Mouse (Mus musculus): ENCODE measurements around the gene Bspry. TPM values are rescaled to one million over a fixed set of nuclear protein-coding genes. Genes with fewer than 3 reads are reported as not detected.
A peak's percentile ranks its signal among the peaks of the same experiment; 100 is the strongest.
"Not testable (repeated sequence)": the region's sequence is repeated elsewhere in the genome, so short reads cannot be mapped to it uniquely, and the experiment has no call there.

Gene Bspry
- polyA plus RNA-seq, 1 experiment from 2014 or later: 1.3 TPM

DNA sequence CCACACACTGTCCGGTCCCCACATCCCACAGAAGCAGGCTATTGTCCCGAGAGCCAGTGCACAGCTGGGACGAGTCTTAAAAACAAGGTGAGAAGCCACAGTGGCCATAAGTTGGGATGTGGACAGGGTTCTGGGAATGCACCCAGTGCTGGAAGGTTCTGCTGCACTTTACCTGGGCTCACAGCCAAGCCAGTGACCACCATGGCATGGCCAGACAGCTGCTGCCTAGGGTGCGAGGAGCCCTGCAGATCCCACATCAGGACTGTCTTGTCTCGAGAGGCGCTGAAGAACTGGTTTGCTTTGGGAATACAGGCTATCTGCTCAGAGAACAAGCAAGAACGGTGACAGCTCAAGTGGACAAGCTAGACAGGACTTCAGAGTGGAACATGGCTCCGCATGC, 19.5 kb upstream of the Bspry start:
- H3K36me3 ChIP-seq: peaks cover 22% of the 10 kb centered on the region; the same call in 1 of the 2 replicates
- H3K27me3 ChIP-seq (ENCODE audit: low read depth, poor library complexity, severe bottlenecking): no peaks in the 10 kb centered on the region
- no peak overlapping the region for H3K4me3 ChIP-seq
- H3K9me3 ChIP-seq (replicated peaks): no peaks in the 10 kb centered on the region
- H3K4me1 ChIP-seq: no peaks in the 10 kb centered on the region
- WGBS: 93% methylated on average over 8 of the region's 8 CpGs
- no peak for DNase-seq (ENCODE audit: low spot score)
- no peak overlapping the region for H3K27ac ChIP-seq

DNA sequence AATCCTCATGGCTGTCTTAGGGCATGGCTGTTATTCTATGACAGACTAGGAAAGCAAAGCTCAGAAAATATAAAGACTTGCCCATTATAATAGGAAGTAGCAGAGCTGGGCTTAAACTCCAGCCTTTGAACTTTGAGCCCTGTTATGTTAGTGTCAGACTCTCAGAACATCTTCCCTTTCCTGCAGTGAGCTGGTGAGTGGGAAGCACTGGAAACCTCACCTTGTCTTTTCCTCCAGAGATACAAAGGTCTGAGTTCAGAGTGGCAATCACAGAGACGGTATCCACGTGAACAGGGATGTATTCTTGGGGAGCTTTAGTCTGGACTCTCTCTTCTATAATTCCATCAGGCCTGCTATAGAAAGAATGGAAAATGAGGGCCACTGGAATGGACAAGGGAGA, 16.7 kb upstream of the Bspry start:
- H3K9me3 ChIP-seq (replicated peaks): no peaks in the 10 kb centered on the region
- no peak overlapping the region for H3K4me3 ChIP-seq
- peaks cover 22% of the 10 kb centered on the region; the same call in 1 of the 2 replicates for H3K36me3 ChIP-seq
- H3K27ac ChIP-seq: no peak overlapping the region
- DNase-seq (ENCODE audit: low spot score): no peak
- H3K4me1 ChIP-seq: no peaks in the 10 kb centered on the region
- 93% methylated on average over 2 of the region's 2 CpGs for WGBS
- H3K27me3 ChIP-seq (ENCODE audit: low read depth, poor library complexity, severe bottlenecking): no peaks in the 10 kb centered on the region

DNA sequence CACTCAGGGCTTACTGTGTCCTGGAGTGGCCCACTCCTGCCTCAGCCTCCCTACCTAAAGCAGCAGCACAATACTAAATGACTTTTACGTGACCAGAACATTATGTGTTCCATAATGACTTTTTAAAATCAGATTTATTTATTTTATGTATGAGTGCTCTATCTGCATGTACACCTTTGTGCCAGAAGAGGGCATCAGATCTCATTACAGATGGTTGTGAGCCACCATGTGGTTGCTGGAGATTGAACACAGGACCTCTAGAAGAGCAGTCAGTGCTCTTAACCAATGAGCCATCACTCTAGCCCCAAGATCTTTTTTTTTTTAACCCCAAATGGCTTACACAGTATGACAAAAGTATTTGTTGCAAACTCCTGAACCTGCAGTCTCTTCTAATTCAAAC, 11.7 kb upstream of the Bspry start:
- WGBS: 98% methylated on average over 1 of the region's 1 CpGs
- peaks cover 9% of the 10 kb centered on the region for H3K4me1 ChIP-seq
- H3K4me3 ChIP-seq: no peak overlapping the region
- DNase-seq (ENCODE audit: low spot score): no peak
- no peaks in the 10 kb centered on the region for H3K27me3 ChIP-seq (ENCODE audit: low read depth, poor library complexity, severe bottlenecking)
- no peak overlapping the region for H3K27ac ChIP-seq
- 0 out of 2 replicates have a peak, but pooled peaks cover 3% of the 10 kb centered on the region for H3K36me3 ChIP-seq
- H3K9me3 ChIP-seq (replicated peaks): no peaks in the 10 kb centered on the region

DNA sequence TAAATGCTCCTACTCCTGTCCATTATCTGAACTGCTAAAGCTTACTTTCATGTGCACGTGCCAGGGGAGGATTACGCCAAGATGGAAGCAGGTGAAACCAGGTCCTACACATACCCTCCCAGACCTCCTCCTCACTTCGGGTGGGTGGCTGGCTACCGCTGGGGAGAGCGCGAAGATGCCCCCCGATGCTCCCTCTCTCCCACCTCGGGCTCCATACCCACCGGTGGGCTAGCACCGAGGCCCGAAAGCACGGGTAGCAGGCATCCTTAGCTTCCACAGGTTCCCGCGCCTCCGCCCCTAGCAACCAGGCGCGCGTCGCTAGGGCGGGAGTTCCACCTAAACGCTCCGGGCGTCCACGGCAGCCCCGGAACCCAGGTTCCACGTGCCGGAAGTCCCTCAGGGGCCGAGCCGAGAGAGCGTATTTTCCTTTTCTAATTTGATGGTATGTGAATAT, 9.2 kb upstream of the Bspry start, which contains the start of gene Wdr31:
Gene Wdr31, minus strand, starts transcription at position 299 of the 454 bp plus-strand sequence.
- H3K9me3 ChIP-seq (replicated peaks): no peaks in the 10 kb centered on the region
- peak within 1 kb of the TSS; percentile 73 for H3K4me3 ChIP-seq
- H3K27me3 ChIP-seq (ENCODE audit: low read depth, poor library complexity, severe bottlenecking): no peaks in the 10 kb centered on the region
- peaks cover 9% of the 10 kb centered on the region for H3K4me1 ChIP-seq
- peak within 1 kb of the TSS; percentile 82 for H3K27ac ChIP-seq
- 0 out of 2 replicates have a peak, but pooled peaks cover 3% of the 10 kb centered on the region for H3K36me3 ChIP-seq
- under 1% methylated on average over 30 of the region's 30 CpGs for WGBS
- peak; percentile 91 for DNase-seq (ENCODE audit: low spot score)

DNA sequence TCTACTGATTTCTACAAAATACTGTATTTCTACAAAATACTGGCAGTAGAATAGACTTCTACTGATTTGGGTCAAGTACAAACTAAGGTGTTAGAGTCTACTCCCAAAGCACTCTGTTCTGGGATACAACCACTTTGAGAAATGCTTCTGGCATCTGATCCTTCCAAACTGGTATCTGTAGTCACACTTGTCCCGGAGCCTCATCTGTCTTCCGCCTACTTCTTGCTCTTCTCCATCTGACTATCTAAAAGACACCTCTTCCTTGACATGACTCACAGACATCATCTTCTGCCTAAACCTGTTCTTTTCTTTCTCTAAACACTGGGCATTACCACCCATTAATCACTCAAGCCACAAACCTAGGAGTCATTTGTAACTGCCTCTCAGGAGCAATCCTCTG, 7.8 kb upstream of the Bspry start:
- Histone ChIP-seq H3K4me1 (peaks cover 9% of the 10 kb centered on the region), H3K27ac (no peak overlapping the region), H3K27me3 (ENCODE audit: low read depth, poor library complexity, severe bottlenecking) (no peaks in the 10 kb centered on the region), H3K9me3 (replicated peaks) (no peaks in the 10 kb centered on the region), H3K4me3 (no peak overlapping the region), H3K36me3 (0 out of 2 replicates have a peak, but pooled peaks cover 3% of the 10 kb centered on the region)
- no peak for DNase-seq (ENCODE audit: low spot score)
- 93% methylated on average over 2 of the region's 2 CpGs for WGBS

DNA sequence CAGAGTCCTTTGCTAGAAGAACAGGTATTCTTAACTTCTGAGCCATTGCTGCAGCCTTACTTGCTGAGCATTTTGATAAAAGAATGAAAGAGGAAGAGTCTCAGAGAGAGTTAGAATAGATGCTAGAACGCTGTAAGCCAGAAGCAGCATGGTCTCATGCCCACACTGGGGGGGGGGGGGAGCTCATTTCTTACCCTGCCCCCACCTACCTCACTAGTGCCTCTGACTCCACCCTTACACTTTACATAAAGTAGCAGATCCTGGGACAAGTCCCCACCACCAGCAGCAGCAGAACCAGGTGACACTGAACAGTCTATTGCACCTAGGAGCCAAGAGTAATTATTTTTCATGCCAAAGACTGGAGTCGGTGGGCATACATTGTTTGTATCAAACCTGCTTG, 4.7 kb upstream of the Bspry start:
- H3K4me1 ChIP-seq: peaks cover 13% of the 10 kb centered on the region
- WGBS: 91% methylated on average over 2 of the region's 2 CpGs
- peaks cover 21% of the 10 kb centered on the region for H3K27me3 ChIP-seq (ENCODE audit: low read depth, poor library complexity, severe bottlenecking)
- H3K4me3 ChIP-seq: no peak overlapping the region
- H3K36me3 ChIP-seq: no peaks in the 10 kb centered on the region
- DNase-seq (ENCODE audit: low spot score): no peak
- no peaks in the 10 kb centered on the region for H3K9me3 ChIP-seq (replicated peaks)
- no peak overlapping the region for H3K27ac ChIP-seq

DNA sequence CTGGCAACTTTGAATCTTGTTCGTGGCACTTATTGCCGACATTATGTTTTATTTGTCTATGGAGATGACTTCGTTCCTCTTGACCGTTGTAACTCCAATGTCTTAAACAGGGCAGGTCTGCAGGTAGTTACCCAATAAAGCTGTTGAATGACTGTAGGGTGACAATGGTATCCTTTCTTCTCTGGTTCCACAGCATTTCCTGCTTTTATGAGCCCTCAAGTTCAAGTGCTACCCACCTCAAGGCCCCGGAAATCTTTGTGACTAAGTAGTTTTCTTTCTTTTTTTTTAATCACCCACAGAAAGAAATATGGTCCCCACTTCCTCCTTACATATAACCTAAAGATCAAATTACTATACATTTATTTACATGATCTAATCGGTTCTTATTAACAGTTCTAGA, 4.1 kb upstream of the Bspry start:
- H3K27me3 ChIP-seq (ENCODE audit: low read depth, poor library complexity, severe bottlenecking): peaks cover 28% of the 10 kb centered on the region
- DNase-seq (ENCODE audit: low spot score): no peak
- H3K27ac ChIP-seq: no peak overlapping the region
- 92% methylated on average over 6 of the region's 6 CpGs for WGBS
- H3K4me1 ChIP-seq: peaks cover 14% of the 10 kb centered on the region
- H3K9me3 ChIP-seq (replicated peaks): no peaks in the 10 kb centered on the region
- no peak overlapping the region for H3K4me3 ChIP-seq
- no peaks in the 10 kb centered on the region for H3K36me3 ChIP-seq

DNA sequence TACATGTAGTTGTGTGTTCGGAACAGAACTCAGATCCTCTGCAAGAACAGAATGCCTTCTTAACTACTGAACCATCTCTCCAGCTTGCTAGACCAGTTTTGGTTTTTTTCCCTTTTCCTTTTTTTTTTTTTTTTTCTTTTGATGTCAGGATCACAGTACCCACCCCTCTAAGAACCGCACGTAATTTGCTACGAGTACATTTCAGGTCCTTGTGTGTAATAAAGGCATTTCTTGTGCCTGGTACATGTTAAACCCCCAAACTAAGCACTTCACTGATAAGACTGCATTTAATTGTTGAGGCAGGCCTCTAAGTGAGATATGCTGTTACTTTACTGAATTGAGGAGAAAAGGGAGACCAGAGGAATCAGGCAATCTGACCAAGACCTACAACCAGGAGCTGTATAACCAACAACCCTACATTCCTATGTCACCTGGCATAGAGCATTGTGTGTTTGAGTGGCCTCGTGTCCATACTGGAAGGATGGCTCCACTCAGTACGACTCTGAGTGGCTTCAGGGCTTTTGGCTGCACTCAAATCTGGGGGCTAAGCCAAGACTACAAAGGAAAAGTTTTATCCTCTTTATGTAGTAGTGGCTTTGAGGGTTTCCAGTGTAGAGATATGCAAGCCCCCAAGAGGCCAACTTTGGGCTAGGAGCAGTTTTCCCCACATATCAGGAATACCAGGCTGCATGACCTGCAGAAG, 2.2 kb upstream of the Bspry start:
- H3K27me3 ChIP-seq (ENCODE audit: low read depth, poor library complexity, severe bottlenecking): peaks cover 46% of the 10 kb centered on the region
- no peak overlapping the region for H3K27ac ChIP-seq
- no peak overlapping the region for H3K4me3 ChIP-seq
- no peak for DNase-seq (ENCODE audit: low spot score)
- H3K9me3 ChIP-seq (replicated peaks): no peaks in the 10 kb centered on the region
- H3K36me3 ChIP-seq: no peaks in the 10 kb centered on the region
- 88% methylated on average over 6 of the region's 6 CpGs for WGBS
- H3K4me1 ChIP-seq: peaks cover 13% of the 10 kb centered on the region

DNA sequence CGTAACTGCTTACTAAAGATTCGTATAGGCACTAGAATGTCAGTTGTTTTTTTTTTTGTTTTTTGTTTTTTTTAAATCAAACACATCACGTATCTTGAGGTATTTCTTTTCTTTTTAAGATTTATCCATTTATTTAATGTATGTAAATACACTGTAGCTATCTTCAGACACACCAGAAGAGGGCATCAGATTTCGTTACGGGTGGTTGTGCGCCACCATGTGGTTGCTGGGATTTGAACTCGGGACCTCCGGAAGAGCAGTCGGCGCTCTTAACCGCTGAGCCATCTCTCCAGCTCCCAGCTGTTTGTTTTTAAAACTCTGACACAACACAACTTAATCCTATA, 288 bp upstream of the Bspry start:
- 13% methylated on average over 11 of the region's 11 CpGs for whole genome bisulfite sequencing

DNA sequence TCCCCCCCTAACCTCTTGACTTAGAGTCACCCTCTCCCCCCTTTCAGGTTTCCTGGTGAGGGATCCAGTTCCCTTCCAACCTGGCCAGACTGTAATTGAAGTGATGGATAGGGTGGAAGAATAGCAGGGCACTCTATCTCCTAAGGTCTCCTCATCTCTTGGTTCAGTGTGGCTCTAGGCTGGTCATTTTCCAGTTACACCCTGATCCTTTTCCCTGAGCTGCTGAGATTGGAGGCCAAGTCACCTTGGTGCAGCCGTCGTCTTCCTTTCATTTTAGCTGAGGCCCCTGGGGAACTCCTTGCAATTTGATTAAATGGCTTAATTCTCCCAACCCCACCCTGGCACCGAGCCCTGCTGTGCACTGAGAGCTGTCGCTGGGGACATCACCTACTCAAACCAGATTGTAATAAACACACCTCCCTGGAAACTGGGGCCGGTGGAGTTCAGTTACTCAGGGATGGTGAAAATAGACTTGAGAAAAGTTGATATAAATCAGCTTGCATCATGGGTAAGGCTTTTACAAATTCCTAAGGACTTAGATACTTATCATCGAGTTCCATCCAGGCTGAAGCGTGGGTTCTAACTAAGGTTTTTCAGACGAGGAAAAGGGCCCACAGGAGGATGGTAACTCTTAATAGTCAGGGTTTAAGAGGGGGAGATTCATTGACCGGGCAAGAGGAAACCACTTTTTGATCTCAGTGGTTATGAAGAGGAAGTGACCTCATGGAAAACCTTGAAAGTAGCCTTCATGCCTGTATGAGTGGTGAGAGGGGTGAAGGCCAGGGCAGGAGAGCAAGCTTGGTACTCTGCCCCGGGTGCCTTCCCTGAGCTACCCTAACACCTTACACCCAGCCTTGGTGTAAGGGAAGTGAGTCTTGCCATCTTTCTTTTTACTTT, 1.1 kb downstream of the Bspry start:
- WGBS: 52% methylated on average over 10 of the region's 10 CpGs
- Histone ChIP-seq H3K36me3 (no peaks in the 10 kb centered on the region), H3K9me3 (replicated peaks) (no peaks in the 10 kb centered on the region), H3K27ac (no peak overlapping the region), H3K4me3 (no peak overlapping the region), H3K27me3 (ENCODE audit: low read depth, poor library complexity, severe bottlenecking) (peaks cover 54% of the 10 kb centered on the region), H3K4me1 (peaks cover 13% of the 10 kb centered on the region)
- DNase-seq (ENCODE audit: low spot score): peak; percentile 33

More for the DNA sequence above, 288 bp upstream of the Bspry start:
- not testable (repeated sequence) for DNase-seq (ENCODE audit: low spot score); H3K36me3 ChIP-seq; H3K9me3 ChIP-seq (replicated peaks); H3K27ac ChIP-seq
- peak overlapping the region; percentile 55 for H3K4me3 ChIP-seq
- peaks cover 13% of the 10 kb centered on the region for H3K4me1 ChIP-seq
- peaks cover 54% of the 10 kb centered on the region for H3K27me3 ChIP-seq (ENCODE audit: low read depth, poor library complexity, severe bottlenecking)

DNA sequence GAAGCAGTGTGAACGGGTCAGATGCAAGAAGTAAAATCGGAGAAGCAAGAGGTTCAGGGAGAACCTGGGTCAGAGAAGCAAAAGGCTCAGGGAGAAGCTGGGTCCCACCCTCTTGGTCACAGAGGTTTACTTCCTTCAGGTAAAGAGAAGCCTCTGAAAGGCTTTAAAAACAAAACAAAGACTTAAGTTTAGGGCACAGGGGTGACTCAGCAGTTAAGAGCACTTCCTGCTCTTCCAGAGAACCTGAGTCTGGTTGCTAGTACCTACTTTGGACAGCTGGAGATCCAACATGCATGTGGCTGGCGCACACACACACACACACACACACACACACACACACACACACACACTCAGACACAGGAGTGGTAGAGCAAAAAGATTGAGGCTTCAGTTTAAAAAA, 5.1 kb downstream of the Bspry start:
- H3K36me3 ChIP-seq: no peaks in the 10 kb centered on the region

DNA sequence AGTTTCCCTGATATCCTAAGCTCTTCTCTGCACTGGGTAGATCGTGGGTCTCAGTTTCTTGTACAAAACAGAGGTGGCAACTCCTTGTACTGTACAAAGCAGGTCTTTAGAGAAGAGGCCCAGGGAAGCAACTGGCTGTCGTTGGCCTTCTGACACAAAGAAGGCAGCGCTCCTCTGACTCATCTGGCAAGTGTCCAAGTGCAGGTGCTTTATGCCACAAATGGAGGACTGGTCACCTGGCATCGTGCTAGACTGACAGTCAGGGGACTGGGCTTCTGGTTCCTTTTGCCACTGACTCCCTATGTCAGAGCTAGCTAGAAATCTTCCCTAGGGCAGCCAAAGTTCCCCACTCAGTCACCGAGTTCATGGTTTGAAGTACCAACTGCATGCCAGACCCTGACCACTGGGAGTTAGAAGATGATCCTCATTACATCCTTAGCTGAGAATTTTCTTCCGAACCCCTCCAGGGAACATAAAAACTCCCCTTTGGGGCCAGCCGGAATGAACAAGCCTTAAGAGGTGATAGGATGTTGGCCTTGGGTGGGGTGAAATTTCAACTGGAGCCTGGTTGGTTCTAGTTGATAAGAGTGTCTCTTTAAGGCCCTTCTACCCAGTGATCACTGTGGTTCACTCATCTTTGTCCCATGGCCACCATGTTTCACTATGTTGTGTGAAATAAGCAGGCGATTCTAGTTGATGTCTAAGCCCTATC, 5.8 kb downstream of the Bspry start:
- peaks cover 27% of the 10 kb centered on the region for H3K27me3 ChIP-seq (ENCODE audit: low read depth, poor library complexity, severe bottlenecking)
- H3K9me3 ChIP-seq (replicated peaks): no peaks in the 10 kb centered on the region
- WGBS: 93% methylated on average over 8 of the region's 8 CpGs
- H3K4me1 ChIP-seq: peaks cover 4% of the 10 kb centered on the region; the same call in 1 of the 2 replicates
- H3K27ac ChIP-seq: no peak overlapping the region
- no peak for DNase-seq (ENCODE audit: low spot score)
- no peaks in the 10 kb centered on the region for H3K36me3 ChIP-seq
- no peak overlapping the region for H3K4me3 ChIP-seq

More for the DNA sequence above, 5.1 kb downstream of the Bspry start:
- H3K27me3 ChIP-seq (ENCODE audit: low read depth, poor library complexity, severe bottlenecking): peaks cover 34% of the 10 kb centered on the region
- no peak overlapping the region for H3K27ac ChIP-seq
- DNase-seq (ENCODE audit: low spot score): no peak
- peaks cover 11% of the 10 kb centered on the region for H3K4me1 ChIP-seq
- H3K9me3 ChIP-seq (replicated peaks): no peaks in the 10 kb centered on the region
- 77% methylated on average over 3 of the region's 3 CpGs for WGBS
- H3K4me3 ChIP-seq: no peak overlapping the region

All from limb, embryonic 10.5 days (tissue).